Mouse (Mus musculus) liver, embryonic 14.5 days (tissue): Measurements from ENCODE around the gene Dcdc2a. TPM values are rescaled to one million over a fixed set of nuclear protein-coding genes. Genes with fewer than 3 reads are reported as not detected.

Experiments used
- ATAC-seq: fragments of 200-750 bp; cut with Nextera tagmentation; 2 replicates; pipeline ENCODE4 v1.8.0; 2017; ENCODE audit warnings: moderate number of reproducible peaks, mild to moderate bottlenecking, moderate library complexity; ENCODE audit not compliant: insufficient read depth
- DNase-seq, 3 experiments: peaks; one replicate each; pipeline ENCODE4 v3.0.0-alpha.2; 2012 to 2013; ENCODE audit warnings: low read depth in 3 of 3, low spot score in 3 of 3
- H3K27ac ChIP-seq: fragments of 300-500 bp; sonication (generic); 2 replicates; pipeline ENCODE4 v1.5.1; 2014; ENCODE audit warnings: moderate library complexity, mild to moderate bottlenecking, control low read depth, inconsistent platforms
- H3K27me3 ChIP-seq: fragments of 300-500 bp; sonication (generic); 2 replicates; pipeline ENCODE4 v1.6.1; 2014; ENCODE audit warnings: mild to moderate bottlenecking, low read length, moderate library complexity; ENCODE audit not compliant: control insufficient read depth, insufficient read depth
- H3K36me3 ChIP-seq: fragments of 300-500 bp; sonication (generic); replicated peaks from 2 replicates; pipeline ENCODE4 v1.6.1; 2014; ENCODE audit warnings: low read depth; ENCODE audit not compliant: control insufficient read depth, insufficient read depth
- H3K4me1 ChIP-seq, 2 experiments: fragments of 200-500 bp in 1 of 2; fragments of 300-500 bp in 1 of 2; sonication (generic) in 1 of 2; replicated peaks; 2 replicates each; pipeline ENCODE4 v1.6.1; 2012 to 2014; ENCODE audit warnings: antibody characterized with exemption in 1 of 2, inconsistent platforms in 1 of 2, low read length in 1 of 2; ENCODE audit not compliant: control insufficient read depth in 2 of 2, insufficient read depth in 2 of 2
- H3K4me2 ChIP-seq: fragments of 300-500 bp; sonication (generic); 2 replicates; pipeline ENCODE4 v1.6.1; 2014; ENCODE audit warnings: low read depth, mild to moderate bottlenecking, control low read depth, moderate library complexity
- H3K4me3 ChIP-seq, 2 experiments: fragments of 200-500 bp in 1 of 2; fragments of 300-500 bp in 1 of 2; sonication (generic) in 1 of 2; 2 replicates each; pipeline ENCODE4 v1.5.1; 2012 to 2014; ENCODE audit warnings: low read depth in 2 of 2, low read length in 2 of 2, mild to moderate bottlenecking in 2 of 2, control low read depth in 1 of 2, inconsistent platforms in 1 of 2, moderate library complexity in 1 of 2; ENCODE audit not compliant: insufficient read depth in 1 of 2
- H3K9ac ChIP-seq: fragments of 300-500 bp; sonication (generic); replicated peaks from 2 replicates; pipeline ENCODE4 v1.6.1; 2014; ENCODE audit warnings: mild to moderate bottlenecking, control low read depth, moderate library complexity
- H3K9me3 ChIP-seq: fragments of 300-500 bp; sonication (generic); 2 replicates; pipeline ENCODE4 v1.6.1; 2016; ENCODE audit warnings: low read length, mixed read lengths; ENCODE audit not compliant: control insufficient read depth
- CTCF ChIP-seq: IDR thresholded peaks from 2 replicates; pipeline ENCODE4 v1.5.1; 2016; ENCODE audit warnings: antibody characterized with exemption, low read depth, control low read depth
- EP300 ChIP-seq: IDR thresholded peaks from 2 replicates; pipeline ENCODE4 v1.6.1; 2016; ENCODE audit warnings: antibody characterized with exemption, low read depth
- WGBS: fragments of 180-500 bp; shearing (Covaris S2); extraction: QIAGEN DNeasy Blood & Tissue Kit; methylation state at CpG from one replicate; pipeline ENCODE4 v1.1.7; 2014; ENCODE audit not compliant: insufficient replicate concordance; 5-methylcytosine and 5-hydroxymethylcytosine counted together
- polyA plus RNA-seq, 2 experiments: library from polyadenylated mRNA; depleted of rRNA in 1 of 2; stranded (reverse) in 1 of 2; unstranded in 1 of 2; fragments of >200 nt; fragmentation: Nextera tagmentation in 1 of 2; extraction: Ambion mirVana in 1 of 2; gene quantifications; 2 replicates each; pipeline versions ENCODE4 v1.2.1 to v1.2.3; 2012 to 2014

Dcdc2a gene
- polyA plus RNA-seq, 2 experiments, result 0.08 to 0.27 TPM

DNA sequence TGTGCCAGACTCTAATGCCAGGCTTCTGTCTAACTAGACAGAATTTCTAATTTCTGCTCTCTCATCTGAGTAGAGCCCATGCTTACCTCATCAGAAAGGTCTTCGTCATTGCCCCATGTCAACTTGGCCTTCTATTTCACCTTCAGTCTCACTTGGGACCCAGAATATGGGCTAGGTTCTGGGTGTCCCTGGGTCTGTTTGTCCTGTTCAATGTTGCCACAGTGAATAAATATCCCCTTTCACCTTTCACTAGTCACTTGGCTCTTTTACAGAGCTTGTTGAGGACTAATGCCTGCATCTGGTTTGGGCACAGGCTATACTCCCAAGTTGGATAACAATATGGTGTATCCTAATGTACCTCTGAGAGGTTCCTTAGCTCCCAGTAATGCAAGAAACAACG, 16.3 kb upstream of the Dcdc2a start:
- no peak overlapping the region for H3K27ac ChIP-seq
- 54% methylated on average over 2 of the region's 2 CpGs for WGBS
- no peaks in the 10 kb centered on the region for H3K9me3 ChIP-seq
- H3K4me1 ChIP-seq, result no peaks in the 10 kb centered on the region
- H3K9ac ChIP-seq, result no peak overlapping the region
- no peaks in the 10 kb centered on the region for H3K36me3 ChIP-seq
- no peaks in the 10 kb centered on the region for H3K27me3 ChIP-seq
- no peak overlapping the region for H3K4me2 ChIP-seq
- H3K4me3 ChIP-seq, result no peak overlapping the region
- ATAC-seq (no peak), DNase-seq (no peak)
- TF ChIP-seq EP300 (no peak), CTCF (no peak)

DNA sequence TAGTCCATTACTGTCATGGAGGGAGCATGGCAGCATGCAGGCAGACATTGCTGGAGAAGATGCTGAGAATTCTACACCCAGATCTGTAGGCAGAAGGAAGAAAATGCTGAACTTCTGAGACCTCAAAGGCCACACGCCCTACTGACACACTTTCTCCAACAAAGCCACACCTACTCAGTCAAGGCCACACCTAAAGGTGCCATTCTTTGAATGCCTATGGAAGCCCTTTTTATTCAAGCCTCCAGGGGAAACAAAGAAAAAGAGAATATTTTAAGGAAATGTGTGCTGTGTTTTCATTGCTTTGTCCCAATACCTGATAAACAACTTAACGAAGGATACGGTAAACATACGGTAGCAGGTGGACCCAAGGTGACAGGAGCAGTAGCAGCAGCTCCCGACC, 3.1 kb upstream of the Dcdc2a start:
- Histone ChIP-seq H3K4me1 (peaks cover 0 to 2% of the 10 kb centered on the region in 2 experiments; a peak in 1 of 4 replicates), H3K9me3 (no peaks in the 10 kb centered on the region), H3K36me3 (no peaks in the 10 kb centered on the region), H3K4me3 (no peak overlapping the region), H3K9ac (no peak overlapping the region), H3K27ac (no peak overlapping the region), H3K27me3 (peaks cover 31% of the 10 kb centered on the region), H3K4me2 (no peak overlapping the region)
- WGBS, result 66% methylated on average over 5 of the region's 5 CpGs
- ATAC-seq, result no peak
- DNase-seq, result no peak
- no peak for TF ChIP-seq EP300
- no peak for TF ChIP-seq CTCF

DNA sequence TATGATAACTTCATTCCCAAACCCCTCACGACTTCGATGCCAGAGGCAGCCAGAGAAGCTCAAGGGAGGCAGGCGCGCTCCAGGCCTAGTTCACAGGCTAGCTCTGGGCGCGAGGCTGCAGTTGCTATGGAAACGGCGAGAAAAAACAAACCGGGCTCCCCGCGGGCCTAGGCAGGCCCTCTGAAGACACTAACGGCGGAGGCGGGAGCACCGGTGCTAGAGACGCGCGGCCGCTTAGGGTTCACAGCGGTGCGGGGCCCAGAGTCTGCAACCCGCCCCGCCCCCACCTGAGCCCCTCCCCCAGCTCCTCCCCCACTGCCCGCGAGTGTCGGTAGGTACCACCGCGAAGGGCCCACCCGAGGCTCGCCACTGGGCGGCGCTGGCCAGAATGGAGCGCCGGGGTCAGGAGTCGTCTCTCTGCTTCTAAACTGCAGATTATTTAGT, 671 bp upstream of the Dcdc2a start:
- DNase-seq (peak; percentile 2 to 7 (median 7)), ATAC-seq (peak; percentile 50; the same call in 1 of the 2 replicates)
- peak overlapping the region; percentile 16 to 40 for H3K4me3 ChIP-seq
- no peak overlapping the region for H3K27ac ChIP-seq
- H3K27me3 ChIP-seq, result peaks cover 31% of the 10 kb centered on the region
- H3K9me3 ChIP-seq, result no peaks in the 10 kb centered on the region
- H3K4me1 ChIP-seq, result peaks cover 0 to 2% of the 10 kb centered on the region in 2 experiments; a peak in 1 of 4 replicates
- H3K9ac ChIP-seq, result no peak overlapping the region
- no peaks in the 10 kb centered on the region for H3K36me3 ChIP-seq
- H3K4me2 ChIP-seq, result peak overlapping the region; percentile 52
- under 1% methylated on average over 35 of the region's 35 CpGs for WGBS
- TF ChIP-seq CTCF, result peak; percentile 40; the same call in 1 of the 2 replicates
- no peak for TF ChIP-seq EP300

DNA sequence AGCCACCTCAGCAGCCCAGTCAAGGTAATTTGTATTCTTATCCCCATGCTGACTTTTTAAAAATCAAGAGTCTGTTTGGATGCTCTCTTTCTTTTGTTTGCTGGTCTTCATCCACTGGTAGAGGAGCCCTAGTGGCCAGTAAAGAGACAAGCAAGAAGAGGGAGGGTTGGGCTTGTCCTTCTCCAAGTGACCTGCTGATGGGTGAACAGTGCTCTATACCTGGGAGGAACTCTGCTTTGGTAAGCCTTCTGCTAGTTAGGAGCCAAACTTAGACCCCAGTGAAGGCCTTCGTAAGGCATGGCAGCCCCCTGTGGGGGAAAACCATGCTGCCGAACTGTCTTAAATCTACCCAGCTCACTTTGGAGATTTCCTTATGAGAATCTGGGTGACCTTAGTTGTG, 10.9 kb downstream of the Dcdc2a start:
- H3K27ac ChIP-seq, result no peak overlapping the region
- DNase-seq, result no peak
- no peak overlapping the region for H3K4me2 ChIP-seq
- H3K27me3 ChIP-seq, result no peaks in the 10 kb centered on the region
- no peaks in the 10 kb centered on the region for H3K36me3 ChIP-seq
- H3K9me3 ChIP-seq, result no peaks in the 10 kb centered on the region
- no peak overlapping the region for H3K9ac ChIP-seq
- no peak for ATAC-seq
- no peak overlapping the region for H3K4me3 ChIP-seq
- TF ChIP-seq EP300 (no peak), CTCF (no peak)
- no peaks in the 10 kb centered on the region for H3K4me1 ChIP-seq
- 82% methylated on average over 2 of the region's 2 CpGs for WGBS

DNA sequence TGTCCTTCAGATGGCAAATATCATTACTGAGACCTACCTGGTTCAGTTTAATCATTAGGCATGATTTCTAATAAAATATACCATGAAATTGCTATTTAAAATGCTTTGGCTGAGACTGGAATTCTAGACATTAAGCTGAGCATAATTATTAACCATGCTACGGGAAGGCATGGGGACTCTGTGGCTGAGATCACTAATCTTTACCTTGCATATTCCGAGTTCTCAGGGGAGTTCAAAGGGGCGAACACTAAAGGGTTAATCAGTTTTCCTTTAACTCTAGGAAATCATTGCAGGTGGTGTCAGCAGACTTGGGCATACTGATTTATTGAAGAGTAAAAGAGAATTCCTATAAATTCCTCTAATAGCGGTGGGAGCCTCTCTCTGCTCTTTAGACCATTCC, 11.4 kb downstream of the Dcdc2a start:
- Histone ChIP-seq H3K27me3 (no peaks in the 10 kb centered on the region), H3K27ac (no peak overlapping the region), H3K4me1 (no peaks in the 10 kb centered on the region), H3K9ac (no peak overlapping the region), H3K4me3 (no peak overlapping the region), H3K4me2 (no peak overlapping the region), H3K36me3 (no peaks in the 10 kb centered on the region), H3K9me3 (no peaks in the 10 kb centered on the region)
- no peak for ATAC-seq
- 67% methylated on average over 4 of the region's 4 CpGs for WGBS
- TF ChIP-seq EP300, result no peak
- no peak for DNase-seq
